Mouse (Mus musculus): ENCODE data around the gene Col16a1. TPM values are rescaled to one million over a fixed set of nuclear protein-coding genes. Genes with fewer than 3 reads are reported as not detected.

Gene Col16a1
- total RNA-seq, 2 experiments from 2014 or later = 0.52 TPM; not detected in 1

DNA sequence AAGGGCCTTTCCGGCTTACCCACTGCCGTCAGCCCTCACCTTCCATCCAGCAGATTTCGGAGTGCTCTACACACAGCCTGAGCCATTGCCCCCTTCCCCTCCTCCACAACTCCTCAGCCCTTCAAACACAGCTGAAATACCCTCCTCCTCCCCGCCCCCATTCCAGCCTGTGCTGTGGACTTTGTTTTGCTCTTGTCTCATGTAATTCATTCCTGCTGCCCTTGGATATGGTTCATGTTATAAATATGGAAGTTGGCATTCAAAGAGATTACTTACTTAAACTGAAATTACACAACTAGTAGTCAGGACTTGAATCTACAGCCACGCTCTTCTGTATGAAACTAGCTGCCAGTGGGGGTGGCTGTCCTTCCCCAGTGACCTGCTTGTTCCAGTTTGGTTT lies 75.4 kb downstream of the Col16a1 start:
- no peak for ATAC-seq (replicated peaks; ENCODE audit: poor library complexity, severe bottlenecking)

GRCm38 (mm10) chr4:130124110-130124509 lies 76.5 kb downstream of the Col16a1 start:
- ATAC-seq (replicated peaks; ENCODE audit: poor library complexity, severe bottlenecking) = no peak

DNA sequence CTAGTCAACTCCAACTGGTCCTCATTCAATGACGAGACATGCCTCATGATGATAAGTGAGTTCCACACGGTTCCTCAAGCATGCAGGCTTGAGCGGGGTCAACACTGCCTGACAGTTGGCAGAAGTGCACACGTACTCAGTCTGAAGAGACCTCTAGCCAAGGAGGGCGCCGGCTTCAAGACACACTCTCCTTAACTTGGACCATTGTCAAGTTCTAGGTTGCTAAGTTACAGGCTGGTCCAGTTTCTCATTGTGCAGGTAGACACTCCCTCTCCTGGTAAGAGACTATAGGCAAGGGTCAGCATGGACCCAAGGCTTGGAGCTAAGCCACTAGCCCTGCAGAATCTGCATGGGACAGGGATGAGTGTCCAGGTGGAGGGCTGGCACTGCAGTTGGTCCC lies 77.5 kb downstream of the Col16a1 start:
- ATAC-seq (replicated peaks; ENCODE audit: poor library complexity, severe bottlenecking) = no peak

- no peak for ATAC-seq (replicated peaks; ENCODE audit: poor library complexity, severe bottlenecking)
Measured at GRCm38 (mm10) chr4:130125935-130126334, 78.3 kb downstream of the Col16a1 start.

DNA sequence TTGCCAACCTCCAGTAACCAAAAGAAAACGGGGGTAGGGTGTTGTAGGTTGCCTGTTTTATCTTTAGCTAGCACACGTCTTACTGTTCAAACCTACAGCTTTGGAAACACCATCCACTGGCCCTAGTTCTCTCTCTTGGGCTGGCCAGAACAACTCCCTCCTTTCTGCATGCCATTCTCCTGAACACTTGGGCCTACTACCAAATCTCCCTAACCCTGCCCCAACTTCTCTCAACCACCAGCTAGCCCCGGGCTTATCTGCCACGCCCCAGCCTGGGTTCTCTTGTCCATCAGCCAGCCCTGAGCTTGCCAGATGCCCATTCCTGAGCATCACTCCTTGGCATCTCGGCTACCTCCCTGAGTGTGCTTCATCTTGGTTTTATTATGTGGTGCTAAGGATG lies 81.3 kb downstream of the Col16a1 start:
- ATAC-seq (replicated peaks; ENCODE audit: poor library complexity, severe bottlenecking) = no peak

- no peak for ATAC-seq (replicated peaks; ENCODE audit: poor library complexity, severe bottlenecking)
Measured at GRCm38 (mm10) chr4:130130082-130130481, 82.4 kb downstream of the Col16a1 start.

- ATAC-seq (replicated peaks; ENCODE audit: poor library complexity, severe bottlenecking) = no peak
Measured at GRCm38 (mm10) chr4:130130641-130131350, 83.2 kb downstream of the Col16a1 start.

- ATAC-seq (replicated peaks; ENCODE audit: poor library complexity, severe bottlenecking) = no peak
Measured at GRCm38 (mm10) chr4:130131448-130132105, 83.9 kb downstream of the Col16a1 start.

DNA sequence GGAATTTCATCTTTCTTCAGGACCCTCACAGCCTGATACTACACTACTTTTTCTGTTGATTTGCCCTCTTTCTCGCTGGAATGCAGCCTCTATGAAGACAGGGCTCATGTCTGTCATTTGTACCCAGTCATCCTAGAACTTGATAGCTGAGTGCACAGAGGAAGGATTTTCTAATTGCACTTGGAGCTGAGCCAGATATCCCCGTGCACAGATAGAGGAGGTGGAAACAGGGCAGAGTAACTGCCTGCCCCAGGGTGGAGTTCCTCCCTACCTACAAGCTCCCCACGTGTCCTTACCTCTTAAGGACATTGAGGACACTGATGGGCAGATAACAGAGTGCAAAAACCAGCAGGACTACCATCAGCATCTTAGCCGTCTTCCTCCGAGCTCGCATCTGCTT lies 85.8 kb downstream of the Col16a1 start:
- ATAC-seq (replicated peaks; ENCODE audit: poor library complexity, severe bottlenecking) = no peak

GRCm38 (mm10) chr4:130138441-130139213 lies 91.0 kb downstream of the Col16a1 start:
- peak; percentile 79 for ATAC-seq (replicated peaks; ENCODE audit: poor library complexity, severe bottlenecking)

- no peak for ATAC-seq (replicated peaks; ENCODE audit: poor library complexity, severe bottlenecking)
Measured at GRCm38 (mm10) chr4:130139214-130139492, 91.5 kb downstream of the Col16a1 start, which contains the start of gene Hcrtr1. Gene Hcrtr1, minus strand, starts transcription at chr4:130139359.

DNA sequence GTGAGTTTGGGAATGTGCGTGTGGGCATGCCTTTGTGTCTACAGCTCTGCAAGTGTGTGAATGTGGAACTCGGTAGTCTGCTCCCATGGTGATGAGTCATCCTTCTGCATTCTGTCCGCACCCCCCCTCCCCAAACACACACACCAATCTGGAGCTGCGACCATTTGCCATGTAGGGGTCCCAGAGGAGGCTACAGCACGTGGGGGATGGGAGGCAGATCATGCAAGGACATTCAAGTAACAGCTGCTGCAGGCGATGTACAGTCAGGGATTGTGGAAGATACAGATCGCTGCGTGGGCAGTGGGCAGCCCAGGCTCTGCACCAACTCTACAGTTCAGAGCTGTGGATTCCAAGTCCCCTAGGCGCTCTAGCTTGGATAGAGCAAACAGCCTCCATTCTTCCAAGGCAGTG lies 93.4 kb downstream of the Col16a1 start:
- no peak for ATAC-seq (replicated peaks; ENCODE audit: poor library complexity, severe bottlenecking)

DNA sequence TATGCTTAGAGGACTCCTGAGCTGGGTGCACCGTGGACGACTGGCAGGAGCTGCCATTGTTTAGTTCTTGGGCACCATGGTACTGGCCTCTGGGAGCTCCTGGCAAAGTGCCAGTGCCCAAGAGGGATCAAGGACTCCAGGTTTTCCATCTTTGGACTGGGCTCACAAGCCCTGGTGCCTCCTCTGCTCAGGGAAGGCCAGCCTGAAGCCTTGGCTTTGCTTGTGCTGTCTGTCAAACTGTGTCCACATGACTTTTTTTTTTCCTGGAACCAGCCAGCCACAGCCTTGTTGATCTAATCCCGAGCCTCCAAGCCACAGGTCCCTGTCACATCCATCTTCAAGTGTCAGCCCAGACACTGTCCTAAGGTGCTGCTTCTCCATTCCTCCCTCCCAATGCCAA lies 94.1 kb downstream of the Col16a1 start:
- ATAC-seq (replicated peaks; ENCODE audit: poor library complexity, severe bottlenecking) = no peak

GRCm38 (mm10) chr4:130148405-130148804 lies 100.8 kb downstream of the Col16a1 start:
- ATAC-seq (replicated peaks; ENCODE audit: poor library complexity, severe bottlenecking) = peak; percentile 97

Other genes with a start within 250 kb of the Col16a1 start
- 277 and 304 TPM in 2 replicates for gene Ptp4a2, start 236.6 kb upstream of the Col16a1 start, total RNA-seq (2014; fragmentation: Nextera tagmentation)
- 345 and 391 TPM in 2 replicates for gene Ptp4a2, start 236.6 kb upstream of the Col16a1 start, total RNA-seq (2017)
- 1.4 TPM in 1 of 2 replicates, not detected in the other for gene Spocd1, start 118.6 kb upstream of the Col16a1 start, total RNA-seq (2014; fragmentation: Nextera tagmentation)
- not detected in 2 replicates for gene Spocd1, start 118.6 kb upstream of the Col16a1 start, total RNA-seq (2017)
- not detected in 2 replicates for gene Adgrb2, start 63.0 kb upstream of the Col16a1 start, total RNA-seq (2014; fragmentation: Nextera tagmentation)
- gene Adgrb2, start 63.0 kb upstream of the Col16a1 start, total RNA-seq (2017) = 0.13 TPM in 1 of 2 replicates, not detected in the other
- gene Pef1, start 54.7 kb downstream of the Col16a1 start, total RNA-seq (2014; fragmentation: Nextera tagmentation) = 22.7 and 60.5 TPM in 2 replicates
- 10.4 and 12.4 TPM in 2 replicates for gene Pef1, start 54.7 kb downstream of the Col16a1 start, total RNA-seq (2017)
- not detected in 2 replicates for gene Hcrtr1, start 91.5 kb downstream of the Col16a1 start, total RNA-seq (2014; fragmentation: Nextera tagmentation)
- not detected in 2 replicates for gene Hcrtr1, start 91.5 kb downstream of the Col16a1 start, total RNA-seq (2017)
- gene Tinagl1, start 127.3 kb downstream of the Col16a1 start, total RNA-seq (2014; fragmentation: Nextera tagmentation) = 1.5 TPM in 1 of 2 replicates, not detected in the other
- gene Tinagl1, start 127.3 kb downstream of the Col16a1 start, total RNA-seq (2017) = 0.82 and 1.1 TPM in 2 replicates
- gene Gm853, start 174.6 kb downstream of the Col16a1 start, total RNA-seq (2014; fragmentation: Nextera tagmentation) = not detected in 2 replicates
- not detected in 2 replicates for gene Gm853, start 174.6 kb downstream of the Col16a1 start, total RNA-seq (2017)
- not detected in 2 replicates for gene Serinc2, start 231.4 kb downstream of the Col16a1 start, total RNA-seq (2014; fragmentation: Nextera tagmentation)
- not detected in 2 replicates for gene Serinc2, start 231.4 kb downstream of the Col16a1 start, total RNA-seq (2017)

Data from granulocyte monocyte progenitor cell, adult 5-6 weeks (primary cell).